Mouse (Mus musculus) c-Kit-negative CD71-positive TER-119-positive erythroid progenitor cells, embryonic 14.5 days (primary cell): ENCODE results near the gene Rin3.

Source experiments
- DNase-seq: peaks from one replicate; pipeline ENCODE4 v3.0.0-alpha.2; 2013; ENCODE audit warnings: low read depth, low spot score

Gene Rin3

GRCm38 (mm10) chr12:102370931-102371500 lies 88.2 kb downstream of the Rin3 start:
- no peak for DNase-seq

GRCm38 (mm10) chr12:102372322-102372721 lies 89.5 kb downstream of the Rin3 start:
- DNase-seq = no peak

GRCm38 (mm10) chr12:102382180-102382579 lies 99.3 kb downstream of the Rin3 start:
- DNase-seq = no peak

- no peak for DNase-seq
Measured at GRCm38 (mm10) chr12:102383288-102383687, 100.4 kb downstream of the Rin3 start.

GRCm38 (mm10) chr12:102384819-102385218 lies 102.0 kb downstream of the Rin3 start:
- DNase-seq = no peak

- peak; percentile 68 for DNase-seq
Measured at GRCm38 (mm10) chr12:102387219-102387917, 104.5 kb downstream of the Rin3 start.

GRCm38 (mm10) chr12:102390042-102390441 lies 107.2 kb downstream of the Rin3 start:
- no peak for DNase-seq

- DNase-seq = no peak
Measured at GRCm38 (mm10) chr12:102391109-102391508, 108.3 kb downstream of the Rin3 start.

GRCm38 (mm10) chr12:102391982-102392381 lies 109.1 kb downstream of the Rin3 start:
- DNase-seq = peak; percentile 58

- no peak for DNase-seq
Measured at GRCm38 (mm10) chr12:102394496-102394895, 111.6 kb downstream of the Rin3 start.

- DNase-seq = no peak
Measured at GRCm38 (mm10) chr12:102395537-102395936, 112.7 kb downstream of the Rin3 start.

- no peak for DNase-seq
Measured at GRCm38 (mm10) chr12:102395998-102396991, 113.4 kb downstream of the Rin3 start.

- DNase-seq = no peak
Measured at GRCm38 (mm10) chr12:102398588-102398987, 115.7 kb downstream of the Rin3 start.

- DNase-seq = no peak
Measured at GRCm38 (mm10) chr12:102413171-102413570, 130.3 kb downstream of the Rin3 start.

- DNase-seq = no peak
Measured at GRCm38 (mm10) chr12:102414686-102415085, 131.8 kb downstream of the Rin3 start.

GRCm38 (mm10) chr12:102416391-102416837 lies 133.6 kb downstream of the Rin3 start:
- DNase-seq = no peak

GRCm38 (mm10) chr12:102416955-102417510 lies 134.2 kb downstream of the Rin3 start:
- no peak for DNase-seq

GRCm38 (mm10) chr12:102417701-102418100 lies 134.9 kb downstream of the Rin3 start:
- DNase-seq = no peak

GRCm38 (mm10) chr12:102419544-102419943 lies 136.7 kb downstream of the Rin3 start:
- no peak for DNase-seq

GRCm38 (mm10) chr12:102420168-102420890 lies 137.5 kb downstream of the Rin3 start:
- peak; percentile 73 for DNase-seq

- DNase-seq = no peak
Measured at GRCm38 (mm10) chr12:102422065-102422464, 139.2 kb downstream of the Rin3 start.
